In the genomic region with DNA sequence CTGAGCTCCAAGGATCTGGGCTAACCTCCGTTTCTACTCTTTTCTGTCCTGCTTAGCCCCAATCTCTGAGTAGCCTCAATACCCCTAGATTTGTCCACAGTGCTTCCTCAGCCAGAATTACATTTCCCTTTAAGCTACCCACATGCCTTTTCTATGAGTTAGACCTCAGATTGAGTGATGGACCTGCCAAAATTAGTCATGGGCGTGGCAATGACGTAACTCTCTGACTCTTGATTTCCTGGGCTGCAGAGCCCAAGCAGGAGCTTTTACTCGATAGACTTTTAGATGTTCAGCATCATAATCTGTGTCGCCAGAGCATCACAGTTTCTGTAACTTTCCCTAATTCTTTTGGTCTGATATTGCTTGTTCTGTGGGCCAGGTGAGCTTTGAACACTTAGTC, we compare ENCODE assay signal across 22 mouse cellular contexts.
DNase-seq lines count a peak whose midpoint lies in the region; TF ChIP-seq lines count a peak whose summit lies in the region.
"Had no signal": no experiment of that assay in that cellular context is flagged by ENCODE, and none has a peak within 500 bp of the region (broad histone marks: within the 10 kb centered on the region; RNA-seq: fewer than 3 reads in every experiment).

No protein-coding gene starts in this region.

- H3K4me3 ChIP-seq in embryonic fibroblast, embryonic 13.5 days (ENCODE audit: insufficient read depth, low read length) = no peak overlapping the region
- H3K4me3 ChIP-seq: embryonic facial prominence, embryonic 10.5 days; erythroblast, embryonic 14.5 days; heart, embryonic 13.5 days; layer of hippocampus, adult 2 months; left cerebral cortex, adult 2 months; limb, embryonic 10.5 days; midbrain, embryonic 15.5 days; neural tube, embryonic 15.5 days had no signal

- TF ChIP-seq POLR2A in embryonic fibroblast, embryonic 13.5 days (IDR thresholded peaks at IDR 0.05; ENCODE audit: low read depth, low read length) = no peak

- peak; percentile 22 for DNase-seq in gastrocnemius, postnatal 14 days
- no peak for DNase-seq in gastrocnemius, postnatal 36 days
- peak; percentile 64 for DNase-seq in adrenal gland, adult 2 months
- peak; percentile 37 to 40 for DNase-seq in heart, postnatal 36 days
- no peak for DNase-seq in urinary bladder, postnatal 36 days (ENCODE audit: low spot score in 2 of 2)
- no peak for DNase-seq in thymus, postnatal 36 days
- DNase-seq: B cell, adult 2 months; cerebellum, adult 8-10 months; kidney, adult 18-20 months; kidney, postnatal 10 days; liver, postnatal 0 days; lung, postnatal 14 days; thymus, postnatal 14 days had no signal

- peaks cover 11% of the 10 kb centered on the region for H3K4me1 ChIP-seq in embryonic fibroblast, embryonic 13.5 days (ENCODE audit: control insufficient read depth, insufficient read depth, low read length)
- H3K4me1 ChIP-seq: embryonic facial prominence, embryonic 10.5 days; heart, embryonic 13.5 days; limb, embryonic 10.5 days; midbrain, embryonic 15.5 days; neural tube, embryonic 15.5 days had no signal

- no peak for TF ChIP-seq CTCF in embryonic fibroblast, embryonic 13.5 days (IDR thresholded peaks at IDR 0.05; ENCODE audit: borderline replicate concordance, insufficient read depth, low read length)

- intact Hi-C loops in gastrocnemius, postnatal 14 days (cut with DNase I; ENCODE audit: low total_unique reads) = no loop called here
- intact Hi-C loops in gastrocnemius, postnatal 36 days (cut with DNase I) = no loop called here
- intact Hi-C loops in heart, postnatal 36 days (cut with DNase I) = no loop called here

- 0 out of 2 replicates have a peak overlapping the region, but pooled peaks have one; percentile 8 for H3K27ac ChIP-seq in embryonic fibroblast, embryonic 13.5 days (ENCODE audit: insufficient read depth, low read length)
- H3K27ac ChIP-seq: embryonic facial prominence, embryonic 10.5 days; heart, embryonic 13.5 days; layer of hippocampus, adult 2 months; left cerebral cortex, adult 2 months; limb, embryonic 10.5 days; midbrain, embryonic 15.5 days; neural tube, embryonic 15.5 days had no signal

Comparison
In these comparisons a context has a peak if more than half of its experiments do, and no peak if none do; other contexts are left out.
1. DNase-seq: peak in gastrocnemius, postnatal 14 days (single experiment), adrenal gland, adult 2 months (single experiment) and heart, postnatal 36 days (2 of 2); none in gastrocnemius, postnatal 36 days (0 of 2), urinary bladder, postnatal 36 days (0 of 2) and thymus, postnatal 36 days (0 of 2).